Mouse (Mus musculus): ENCODE results near the gene Epop.

The Epop gene

DNA sequence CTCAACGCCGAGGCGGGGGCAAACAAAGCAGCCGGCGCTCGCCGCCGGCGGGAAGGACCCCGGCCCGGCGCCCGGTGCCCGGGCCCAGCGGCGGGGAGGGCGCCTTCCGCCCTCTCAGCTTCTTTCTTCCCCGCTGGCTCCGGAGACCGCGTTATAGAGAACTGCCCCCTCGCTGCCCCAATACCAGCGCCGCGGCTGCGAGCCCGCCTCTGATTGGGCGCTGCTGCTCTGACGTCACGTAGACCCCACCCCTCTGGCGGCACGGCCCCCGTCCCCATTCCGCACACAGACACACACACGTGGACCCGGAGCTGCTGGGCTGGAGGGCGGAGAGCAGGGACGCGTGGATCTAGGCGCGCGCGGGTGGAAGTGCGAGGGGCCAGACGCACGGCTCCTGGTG lies at the start of gene Epop:
Epop (minus strand) TSS at position 127 of the 400 bp plus-strand sequence.
- DNase-seq (ENCODE audit: inconsistent ontology term), result peak; percentile 95

DNA sequence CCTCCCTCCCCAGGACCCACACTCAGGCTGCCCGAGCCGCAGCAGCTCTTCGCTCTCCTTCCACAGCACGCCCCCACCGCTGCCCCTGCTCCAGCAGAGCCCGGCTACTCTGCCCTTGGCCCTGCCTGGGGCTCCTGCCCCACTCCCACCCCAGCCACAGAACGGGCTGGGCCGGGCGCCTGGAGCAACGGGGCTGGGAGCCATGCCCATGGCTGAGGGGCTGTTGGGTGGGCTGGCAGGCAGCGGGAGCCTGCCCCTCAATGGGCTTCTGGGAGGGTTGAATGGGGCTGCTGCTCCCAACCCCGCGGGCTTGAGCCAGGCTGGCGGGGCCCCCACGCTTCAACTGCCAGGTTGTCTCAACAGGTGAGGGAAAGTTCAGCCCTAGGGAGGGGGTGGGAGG lies 48.8 kb upstream of the Epop start:
- DNase-seq (ENCODE audit: inconsistent ontology term), result no peak

- no peak for DNase-seq (ENCODE audit: inconsistent ontology term)
These were observed 48.3 kb upstream of the Epop start for GRCm38 (mm10) chr11:97677842-97678241.

- DNase-seq (ENCODE audit: inconsistent ontology term), result peak; percentile 88
These were observed 47.9 kb upstream of the Epop start for GRCm38 (mm10) chr11:97677381-97677780.

DNA sequence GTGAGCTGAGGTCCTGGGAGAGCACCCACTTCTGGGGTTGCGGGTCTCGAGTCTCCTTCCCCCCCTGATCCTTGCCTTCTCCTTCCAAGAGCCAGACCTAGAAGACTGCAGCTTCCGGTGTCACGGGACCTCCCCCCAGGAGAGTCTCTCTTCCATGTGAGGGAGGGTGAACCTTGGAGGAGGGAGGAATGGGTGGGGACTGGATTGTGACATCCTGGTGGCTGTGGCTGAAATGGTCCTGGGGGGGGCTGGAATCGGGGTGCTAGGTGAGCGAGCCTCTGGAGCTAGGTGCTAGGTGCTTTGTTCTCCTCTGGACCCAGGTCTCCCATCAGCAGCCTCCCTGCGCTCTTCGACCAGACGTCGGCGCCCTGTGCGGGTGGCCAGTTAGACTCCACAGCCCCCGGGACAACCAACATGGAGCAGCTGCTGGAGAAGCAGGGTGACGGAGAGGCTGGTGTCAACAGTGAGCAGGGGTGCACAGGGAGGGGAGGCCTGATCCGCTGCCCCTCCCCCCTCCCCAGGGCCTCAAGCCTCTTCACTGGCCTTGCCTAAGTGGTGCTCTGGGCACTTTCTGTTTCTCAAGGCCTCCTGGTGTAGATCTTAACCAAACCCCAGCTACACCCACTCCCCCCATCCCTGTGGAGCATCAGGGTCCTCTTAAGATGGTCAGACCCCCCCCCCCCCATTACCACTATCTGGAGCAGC lies 46.7 kb upstream of the Epop start:
- DNase-seq (ENCODE audit: inconsistent ontology term), result no peak

DNA sequence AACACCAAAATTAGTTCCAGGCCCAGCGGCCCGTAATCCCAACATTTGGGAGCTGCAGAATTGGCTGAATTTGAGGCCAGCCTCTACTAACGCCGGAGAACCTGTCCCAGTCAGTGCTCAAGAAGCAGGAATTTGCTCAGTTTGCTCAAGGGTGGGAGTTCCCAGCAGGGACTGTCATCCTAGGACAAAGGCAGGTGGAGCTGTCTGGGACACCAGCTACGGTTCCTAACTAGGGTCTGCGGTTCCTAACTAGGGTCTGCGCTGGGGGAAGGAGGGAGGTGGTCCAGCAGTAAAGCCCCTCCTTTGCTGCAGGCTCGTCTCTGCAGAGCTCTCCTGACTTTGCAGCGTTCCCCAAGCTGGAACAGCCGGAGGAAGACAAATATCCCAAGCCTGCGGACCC lies 43.6 kb upstream of the Epop start:
- no peak for DNase-seq (ENCODE audit: inconsistent ontology term)

DNA sequence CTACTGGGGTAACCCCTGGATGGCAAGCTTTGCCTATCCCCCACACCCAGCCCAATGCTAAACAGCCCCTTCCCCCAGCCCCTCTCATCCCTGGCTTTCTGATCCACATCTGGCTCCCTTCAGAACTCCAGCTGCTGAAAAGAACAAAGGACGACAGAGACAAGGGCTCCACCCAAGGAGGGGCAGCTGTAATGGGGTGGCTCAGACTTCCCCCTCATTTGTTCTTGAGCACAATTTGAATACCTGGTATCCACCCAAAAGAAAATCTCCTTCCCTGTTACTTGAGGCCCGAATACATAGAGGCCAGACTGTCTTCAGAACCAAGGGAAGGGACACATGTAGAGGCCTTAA lies 41.6 kb upstream of the Epop start:
- DNase-seq (ENCODE audit: inconsistent ontology term), result no peak

- no peak for DNase-seq (ENCODE audit: inconsistent ontology term)
These were observed 41.0 kb upstream of the Epop start for GRCm38 (mm10) chr11:97670234-97671176.

- DNase-seq (ENCODE audit: inconsistent ontology term), result peak; percentile 79
These were observed 40.3 kb upstream of the Epop start for GRCm38 (mm10) chr11:97669829-97670228.

GRCm38 (mm10) chr11:97669268-97669667 lies 39.8 kb upstream of the Epop start:
- DNase-seq (ENCODE audit: inconsistent ontology term), result peak; percentile 11

DNA sequence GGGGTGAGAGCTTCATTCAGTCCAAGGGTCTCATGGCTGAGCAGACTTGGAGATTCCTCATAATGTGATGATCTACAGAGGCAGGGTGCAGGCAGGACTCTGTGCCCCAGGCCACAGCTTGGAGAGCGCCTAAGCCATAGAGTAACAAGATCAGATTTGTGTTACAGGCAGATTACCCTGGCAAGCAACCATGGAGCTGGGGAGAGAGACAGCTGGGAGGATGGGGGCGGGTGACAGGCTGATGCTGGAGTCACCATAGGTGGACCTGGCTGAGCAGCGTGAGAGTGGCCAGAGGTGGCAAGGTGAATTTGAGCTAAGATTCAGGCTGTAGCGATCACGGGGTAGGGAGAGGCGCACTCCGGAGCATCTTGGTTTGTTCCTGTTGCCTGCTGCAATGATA lies 38.7 kb upstream of the Epop start:
- no peak for DNase-seq (ENCODE audit: inconsistent ontology term)

- DNase-seq (ENCODE audit: inconsistent ontology term), result no peak
These were observed 37.3 kb upstream of the Epop start for GRCm38 (mm10) chr11:97666794-97667193.

DNA sequence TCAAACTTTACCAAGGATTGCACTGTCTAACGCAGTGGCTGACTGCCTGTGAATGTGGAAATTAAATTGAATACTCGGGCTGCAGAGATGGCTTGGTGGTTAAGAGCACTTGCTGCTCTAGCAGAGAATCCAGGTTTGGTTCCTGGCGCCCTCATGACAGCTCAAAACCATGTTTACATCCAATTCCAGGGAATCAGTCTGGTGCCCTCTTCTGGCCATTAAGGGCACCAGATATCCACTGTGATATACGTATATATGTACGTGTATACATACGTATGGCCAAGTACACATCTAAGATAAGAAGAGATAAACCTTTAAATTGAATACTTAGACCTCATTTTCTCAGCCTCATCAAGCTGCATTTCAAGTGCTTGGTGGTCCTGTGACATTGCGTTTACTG lies 36.7 kb upstream of the Epop start:
- no peak for DNase-seq (ENCODE audit: inconsistent ontology term)

- DNase-seq (ENCODE audit: inconsistent ontology term), result no peak
These were observed 35.9 kb upstream of the Epop start for GRCm38 (mm10) chr11:97665431-97665830.

DNA sequence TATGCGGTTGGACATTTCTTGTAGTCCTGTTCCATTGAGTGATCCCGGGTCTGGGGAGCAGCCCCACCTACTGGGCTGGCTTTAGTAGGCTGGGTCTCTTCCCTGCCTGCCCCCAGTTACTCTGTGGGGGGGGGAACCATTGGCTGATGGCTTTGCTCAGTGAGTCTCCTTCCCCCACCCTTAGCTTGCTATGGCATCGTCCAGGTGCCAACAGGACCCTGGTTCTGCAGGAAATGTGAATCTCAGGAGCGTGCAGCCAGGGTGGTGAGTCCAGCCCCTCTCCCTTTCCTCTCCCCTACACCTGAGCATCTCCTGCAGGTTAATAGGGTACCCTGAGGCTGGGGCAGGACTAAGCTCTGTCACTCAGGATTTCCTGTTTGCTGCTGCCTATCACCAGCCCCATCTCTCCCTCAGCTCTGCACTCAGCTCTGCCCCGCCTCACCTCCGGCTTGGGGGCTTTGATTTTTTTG lies 35.3 kb upstream of the Epop start:
- DNase-seq (ENCODE audit: inconsistent ontology term), result peak; percentile 33

DNA sequence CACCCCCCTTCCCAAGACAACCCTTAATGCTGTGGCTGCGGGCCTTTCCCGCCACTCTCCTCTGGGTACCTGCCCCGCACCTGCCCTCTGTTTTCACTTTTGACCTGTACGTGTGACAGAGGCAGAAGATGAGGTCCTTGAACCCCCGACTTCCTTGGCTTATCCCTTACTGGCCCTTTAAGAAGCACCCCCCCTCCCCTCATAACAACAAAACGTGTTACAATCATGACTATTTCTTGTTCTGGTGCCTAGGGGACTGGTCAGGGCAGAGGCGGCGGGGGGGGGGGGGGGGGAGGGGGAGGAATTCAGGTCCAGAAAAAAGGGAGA lies 34.8 kb upstream of the Epop start:
- DNase-seq (ENCODE audit: inconsistent ontology term), result no peak

DNA sequence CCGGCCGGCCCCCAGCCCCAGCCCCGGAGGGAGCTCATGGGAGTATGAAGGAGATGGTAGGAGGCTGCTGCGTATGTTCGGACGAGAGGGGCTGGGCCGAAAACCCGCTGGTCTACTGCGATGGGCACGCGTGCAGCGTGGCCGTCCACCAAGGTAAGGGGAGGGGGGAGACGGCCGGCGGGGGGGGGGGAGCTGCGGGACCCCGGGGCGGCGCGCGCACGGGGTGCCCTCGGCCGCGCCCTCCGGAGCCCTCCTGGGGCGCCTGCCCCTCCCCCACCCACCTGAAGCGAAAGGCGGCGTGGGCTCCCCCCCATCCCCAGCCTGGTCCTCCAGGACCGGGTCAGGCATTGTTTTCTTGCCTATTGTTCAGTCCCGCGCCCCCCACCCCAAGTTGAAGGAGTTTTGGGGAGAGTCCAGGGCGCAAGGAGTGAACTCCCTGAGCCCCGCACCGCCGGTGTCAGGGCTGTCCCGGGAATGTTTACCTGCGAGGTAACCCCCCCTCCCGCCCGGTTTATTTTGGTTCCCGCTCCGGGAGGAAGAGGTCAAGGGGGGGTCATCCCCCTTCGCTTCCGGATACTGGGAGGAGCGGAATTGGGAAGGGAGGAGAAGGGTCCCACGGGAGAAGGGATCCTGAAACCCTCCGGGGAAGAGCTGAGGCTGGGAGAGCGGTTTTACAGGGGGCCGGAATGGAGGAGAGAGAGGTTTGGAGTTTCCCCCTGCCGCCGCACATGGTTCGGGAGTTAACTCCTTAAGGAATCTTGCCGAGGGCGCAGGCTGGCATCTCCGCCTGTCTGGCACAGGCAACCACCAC lies 34.2 kb upstream of the Epop start:
- DNase-seq (ENCODE audit: inconsistent ontology term), result peak; percentile 29

GRCm38 (mm10) chr11:97662893-97663527 lies 33.5 kb upstream of the Epop start, which contains the start of gene Mllt6:
TSS of gene Mllt6 (plus strand) at chr11:97663414.
- DNase-seq (ENCODE audit: inconsistent ontology term), result peak; percentile 90

DNA sequence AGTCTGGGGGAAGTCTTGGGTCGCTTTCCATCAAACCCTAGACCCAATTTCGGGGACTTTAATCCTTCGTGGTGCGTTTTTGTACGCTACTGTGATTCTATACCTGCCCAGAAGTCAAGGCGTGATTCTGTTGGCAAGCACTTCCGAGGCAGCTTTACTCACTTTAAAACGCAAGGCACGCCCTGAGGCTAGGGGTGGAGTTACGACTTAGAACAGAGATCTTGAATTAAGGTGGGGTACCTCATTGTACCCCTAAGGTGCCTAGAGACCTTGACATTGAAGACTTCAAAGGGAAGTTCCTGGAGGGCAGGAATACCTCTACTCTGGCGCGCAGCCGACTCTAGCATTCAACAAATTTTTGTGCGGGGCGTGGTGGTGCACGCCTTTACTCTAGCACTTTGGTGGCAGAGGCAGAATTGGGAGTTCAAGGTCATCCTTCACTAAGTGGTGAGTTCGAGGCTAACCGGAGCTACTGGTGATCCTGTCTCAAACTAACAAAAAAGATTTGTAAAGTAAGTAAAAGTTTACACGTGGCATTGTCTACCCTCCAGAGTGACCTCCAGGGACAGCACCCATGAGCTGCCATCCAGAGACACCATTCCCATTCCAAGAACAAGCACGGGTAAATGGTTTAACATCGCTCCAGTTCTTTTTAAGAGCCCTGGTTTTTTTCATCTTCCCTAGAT lies 32.8 kb upstream of the Epop start:
- DNase-seq (ENCODE audit: inconsistent ontology term), result no peak

- peak; percentile 37 for DNase-seq (ENCODE audit: inconsistent ontology term)
These were observed 32.2 kb upstream of the Epop start for GRCm38 (mm10) chr11:97661648-97662133.

All from Muller cell, postnatal 12 days (primary cell).